Mouse (Mus musculus): ENCODE data around the gene Irak3. TPM values are rescaled to one million over a fixed set of nuclear protein-coding genes. Genes with fewer than 3 reads are reported as not detected.
A peak's percentile ranks its signal among the peaks of the same experiment; 100 is the strongest.

Gene Irak3
- polyA plus RNA-seq, 1 experiment from 2014 or later = 1.6 TPM

DNA sequence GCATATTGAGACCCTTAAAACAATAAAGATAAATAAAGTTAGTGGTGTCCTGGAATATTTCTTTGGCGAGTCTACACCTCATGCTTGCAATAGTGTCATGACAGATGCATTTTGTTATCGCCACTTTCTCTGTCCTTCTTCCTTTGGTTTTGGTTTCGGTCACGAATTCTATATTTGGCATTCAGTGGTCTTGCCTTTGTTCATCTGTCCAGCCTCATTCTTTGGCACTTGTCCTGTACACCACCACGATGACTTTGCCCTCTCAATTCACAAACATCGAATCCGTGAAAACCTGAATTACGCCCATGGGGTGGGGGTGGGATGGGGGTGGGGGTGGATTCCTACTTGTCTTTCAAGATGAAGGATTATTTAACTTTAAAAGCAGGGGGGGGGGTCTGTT, 6.1 kb upstream of the Irak3 start:
- 69% methylated on average over 8 of the region's 8 CpGs for WGBS
- H3K9me3 ChIP-seq (ENCODE audit: low read length) = no peaks in the 10 kb centered on the region
- 0 out of 2 replicates have a peak, but pooled peaks cover 4% of the 10 kb centered on the region for H3K4me1 ChIP-seq (ENCODE audit: insufficient read depth, low read depth, low read length)
- H3K27ac ChIP-seq (ENCODE audit: low read length) = no peak overlapping the region
- no peak for ATAC-seq
- no peaks in the 10 kb centered on the region for H3K36me3 ChIP-seq (ENCODE audit: insufficient read depth, low read length)
- H3K4me3 ChIP-seq (ENCODE audit: low read depth, low read length) = no peak overlapping the region
- DNase-seq (ENCODE audit: low spot score) = no peak
- no peak overlapping the region for H3K4me2 ChIP-seq (replicated peaks; ENCODE audit: low read depth, low read length)
- no peak overlapping the region for H3K9ac ChIP-seq (replicated peaks; ENCODE audit: low read depth)
- no peak for TF ChIP-seq CTCF (IDR thresholded peaks at IDR 0.05)
- no peak for TF ChIP-seq EP300 (IDR thresholded peaks at IDR 0.05)
- H3K27me3 ChIP-seq (replicated peaks; ENCODE audit: insufficient read depth, low read length) = no peaks in the 10 kb centered on the region

DNA sequence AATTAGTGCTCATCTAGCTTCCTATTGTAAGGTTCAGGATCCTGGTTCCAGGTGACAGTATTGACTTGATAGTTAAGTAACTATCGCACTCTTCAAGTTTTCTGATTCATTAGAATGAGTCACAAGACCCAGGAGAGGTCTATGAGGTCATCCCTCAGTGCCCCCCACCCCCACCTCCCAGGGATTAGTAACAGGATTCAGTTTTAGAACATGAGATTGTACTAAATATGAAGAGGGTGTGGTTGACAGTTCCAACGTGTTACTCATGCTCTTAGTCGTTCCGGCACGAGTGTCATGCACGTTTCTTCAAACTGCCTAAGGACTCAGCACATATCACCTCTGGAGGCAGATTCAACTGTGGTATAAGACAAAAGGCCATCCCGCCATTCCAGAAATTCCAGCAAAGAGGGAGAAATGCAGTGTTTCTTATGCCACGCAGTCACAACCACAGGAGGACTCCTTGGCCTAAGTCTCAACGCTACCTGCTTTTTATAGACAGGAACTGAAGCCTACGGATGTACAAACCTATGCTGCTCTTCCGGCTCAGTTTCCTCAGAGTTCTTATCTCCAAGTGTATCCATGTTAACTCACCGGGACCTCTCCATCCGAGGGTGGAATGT, 2.8 kb upstream of the Irak3 start:
- TF ChIP-seq CTCF (IDR thresholded peaks at IDR 0.05) (no peak), EP300 (IDR thresholded peaks at IDR 0.05) (no peak)
- no peaks in the 10 kb centered on the region for H3K9me3 ChIP-seq (ENCODE audit: low read length)
- H3K9ac ChIP-seq (replicated peaks; ENCODE audit: low read depth) = no peak overlapping the region
- no peaks in the 10 kb centered on the region for H3K36me3 ChIP-seq (ENCODE audit: insufficient read depth, low read length)
- no peak overlapping the region for H3K4me2 ChIP-seq (replicated peaks; ENCODE audit: low read depth, low read length)
- H3K4me1 ChIP-seq (ENCODE audit: insufficient read depth, low read depth, low read length) = 0 out of 2 replicates have a peak, but pooled peaks cover under 1% of the 10 kb centered on the region
- H3K27me3 ChIP-seq (replicated peaks; ENCODE audit: insufficient read depth, low read length) = no peaks in the 10 kb centered on the region
- H3K4me3 ChIP-seq (ENCODE audit: low read depth, low read length) = no peak overlapping the region
- 71% methylated on average over 13 of the region's 13 CpGs for WGBS
- DNase-seq (ENCODE audit: low spot score) = no peak
- no peak for ATAC-seq
- no peak overlapping the region for H3K27ac ChIP-seq (ENCODE audit: low read length)

DNA sequence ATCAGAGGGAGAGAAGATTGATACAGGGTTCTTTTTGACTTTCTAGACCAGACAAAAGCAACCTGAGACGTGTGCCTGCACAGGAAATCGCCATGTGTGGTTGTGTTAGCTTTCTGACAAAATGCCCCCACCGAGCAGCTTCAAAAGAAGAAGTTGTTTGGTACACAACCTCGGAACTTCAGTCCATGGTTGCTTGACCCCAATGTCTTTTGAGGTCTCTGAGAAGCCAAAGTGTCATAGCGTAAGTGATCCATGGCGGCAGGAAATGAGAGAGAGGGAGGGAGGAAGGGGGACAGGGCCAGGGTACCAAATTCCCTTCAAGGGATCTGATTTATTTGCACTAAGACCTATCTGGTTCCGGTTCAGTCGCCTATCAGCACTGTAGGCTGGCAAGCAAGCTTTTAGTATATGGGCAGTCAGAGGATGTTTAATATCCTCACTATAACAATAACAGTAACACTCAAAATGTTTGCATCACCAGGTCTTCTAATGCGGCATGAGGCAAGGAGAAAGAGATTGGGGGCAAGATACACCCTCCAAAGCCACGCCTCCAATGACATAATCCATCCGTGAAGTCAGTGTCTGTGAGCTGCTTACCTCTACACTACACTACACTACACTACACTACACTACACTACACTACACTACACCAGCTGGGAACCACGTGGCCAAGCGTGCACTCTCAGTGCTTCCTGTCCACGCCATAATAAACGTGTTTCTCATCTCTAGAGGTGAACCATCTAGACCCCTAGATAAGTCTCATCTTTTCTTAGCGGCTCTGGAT, 729 bp upstream of the Irak3 start:
- Histone ChIP-seq H3K27ac (ENCODE audit: low read length) (no peak overlapping the region), H3K4me2 (replicated peaks; ENCODE audit: low read depth, low read length) (peak overlapping the region; percentile 87), H3K36me3 (ENCODE audit: insufficient read depth, low read length) (no peaks in the 10 kb centered on the region), H3K4me1 (ENCODE audit: insufficient read depth, low read depth, low read length) (no peaks in the 10 kb centered on the region), H3K27me3 (replicated peaks; ENCODE audit: insufficient read depth, low read length) (no peaks in the 10 kb centered on the region), H3K4me3 (ENCODE audit: low read depth, low read length) (no peak overlapping the region), H3K9ac (replicated peaks; ENCODE audit: low read depth) (no peak overlapping the region), H3K9me3 (ENCODE audit: low read length) (no peaks in the 10 kb centered on the region)
- WGBS = 61% methylated on average over 16 of the region's 16 CpGs
- TF ChIP-seq CTCF (IDR thresholded peaks at IDR 0.05) (no peak), EP300 (IDR thresholded peaks at IDR 0.05) (no peak)
- no peak for ATAC-seq
- no peak for DNase-seq (ENCODE audit: low spot score)

DNA sequence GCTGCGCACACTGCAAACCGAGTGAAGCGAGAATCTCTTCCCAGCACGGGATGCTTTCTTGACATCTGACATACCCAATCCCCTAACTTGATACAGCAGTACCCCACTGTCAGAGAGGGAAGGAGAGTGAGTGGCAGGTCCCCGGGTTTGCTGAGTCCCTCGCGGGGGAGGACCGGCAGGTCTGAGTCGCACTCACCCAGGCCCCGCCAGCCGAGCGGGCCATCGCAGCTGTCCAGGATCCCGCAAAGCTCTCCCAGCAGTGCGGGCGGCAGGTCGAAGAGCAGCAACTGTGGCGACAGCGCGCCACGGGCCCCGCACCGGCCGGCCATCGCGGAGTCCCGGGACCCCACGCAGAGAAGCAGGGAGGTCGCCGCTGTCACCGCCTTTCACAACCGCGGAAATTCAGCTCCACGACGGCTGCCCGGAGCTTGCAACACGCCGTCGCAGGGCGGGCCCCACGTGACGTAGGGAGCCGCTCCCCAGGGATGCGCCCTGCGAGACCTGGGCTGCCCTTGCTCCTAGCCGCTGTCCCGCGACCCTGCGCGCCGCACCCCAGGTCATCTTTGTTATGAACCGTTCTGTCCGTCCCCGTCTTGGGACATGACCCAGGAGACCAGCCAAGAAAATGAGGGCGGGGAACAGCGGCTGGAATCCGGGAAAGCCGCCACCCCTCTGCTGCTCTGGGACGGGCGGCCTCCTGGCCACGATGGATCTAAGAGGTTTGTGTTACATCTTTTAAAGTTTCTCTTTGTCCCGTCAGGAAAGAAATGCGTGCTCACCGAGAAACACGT, 604 bp downstream of the Irak3 start, which contains the start of gene Tmbim4:
TSS of gene Tmbim4 (plus strand) at position 460 of the 791 bp plus-strand sequence.
- WGBS = 2% methylated on average over 65 of the region's 65 CpGs
- DNase-seq (ENCODE audit: low spot score) = peak; percentile 80
- H3K4me2 ChIP-seq (replicated peaks; ENCODE audit: low read depth, low read length) = peak within 1 kb of the TSS; percentile 87
- no peaks in the 10 kb centered on the region for H3K4me1 ChIP-seq (ENCODE audit: insufficient read depth, low read depth, low read length)
- peak within 1 kb of the TSS; percentile 49 for H3K27ac ChIP-seq (ENCODE audit: low read length)
- H3K4me3 ChIP-seq (ENCODE audit: low read depth, low read length) = peak within 1 kb of the TSS; percentile 58
- TF ChIP-seq CTCF (IDR thresholded peaks at IDR 0.05) (peak; percentile 1; the same call in 1 of the 2 replicates), EP300 (IDR thresholded peaks at IDR 0.05) (no peak)
- H3K9me3 ChIP-seq (ENCODE audit: low read length) = no peaks in the 10 kb centered on the region
- H3K36me3 ChIP-seq (ENCODE audit: insufficient read depth, low read length) = no peaks in the 10 kb centered on the region
- H3K9ac ChIP-seq (replicated peaks; ENCODE audit: low read depth) = peak within 1 kb of the TSS; percentile 44
- peak; percentile 87 for ATAC-seq
- no peaks in the 10 kb centered on the region for H3K27me3 ChIP-seq (replicated peaks; ENCODE audit: insufficient read depth, low read length)

DNA sequence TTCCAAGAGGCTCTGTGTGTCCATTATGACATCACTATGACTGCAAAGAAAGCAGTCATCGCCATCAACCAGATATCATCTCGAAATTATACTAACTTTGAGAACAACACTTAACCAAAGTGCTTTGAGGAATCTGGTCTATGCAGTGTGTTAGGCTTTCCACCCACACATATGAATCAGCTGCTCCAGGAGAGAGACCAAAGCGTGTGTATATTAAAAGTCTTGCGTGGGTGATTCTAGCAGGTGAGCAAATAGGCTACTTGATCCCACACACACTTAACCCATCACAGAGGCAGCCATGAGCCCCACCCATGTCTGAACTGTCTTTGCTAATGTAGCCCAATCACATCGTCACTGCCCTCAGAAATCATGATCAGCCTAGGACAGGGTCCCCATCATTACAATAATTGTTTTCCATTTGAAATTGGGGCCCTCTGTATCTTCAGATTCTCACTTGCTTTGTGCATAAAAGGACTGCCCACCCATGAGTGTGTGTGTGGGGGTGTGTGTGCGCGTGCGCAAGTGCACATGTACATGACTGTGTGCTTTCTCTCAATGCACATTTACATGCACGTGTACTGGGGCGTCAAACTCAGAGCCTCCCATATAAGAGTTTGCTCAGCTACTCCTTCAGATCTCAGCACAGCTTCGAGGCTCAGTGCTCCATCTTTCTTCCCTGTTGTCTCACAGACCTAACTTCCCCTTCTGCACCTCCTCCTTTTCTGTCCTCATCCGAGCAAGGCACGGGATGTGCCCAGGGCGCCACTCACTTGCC, 4.7 kb downstream of the Irak3 start:
- H3K36me3 ChIP-seq (ENCODE audit: insufficient read depth, low read length) = no peaks in the 10 kb centered on the region
- H3K27me3 ChIP-seq (replicated peaks; ENCODE audit: insufficient read depth, low read length) = no peaks in the 10 kb centered on the region
- no peaks in the 10 kb centered on the region for H3K4me1 ChIP-seq (ENCODE audit: insufficient read depth, low read depth, low read length)
- no peak overlapping the region for H3K27ac ChIP-seq (ENCODE audit: low read length)
- no peak overlapping the region for H3K9ac ChIP-seq (replicated peaks; ENCODE audit: low read depth)
- H3K4me2 ChIP-seq (replicated peaks; ENCODE audit: low read depth, low read length) = no peak overlapping the region
- WGBS = 67% methylated on average over 14 of the region's 14 CpGs
- ATAC-seq (no peak), DNase-seq (ENCODE audit: low spot score) (no peak)
- TF ChIP-seq EP300 (IDR thresholded peaks at IDR 0.05) (no peak), CTCF (IDR thresholded peaks at IDR 0.05) (no peak)
- no peak overlapping the region for H3K4me3 ChIP-seq (ENCODE audit: low read depth, low read length)
- no peaks in the 10 kb centered on the region for H3K9me3 ChIP-seq (ENCODE audit: low read length)
